Mouse (Mus musculus) stomach, embryonic 15.5 days (tissue): ENCODE data around the gene Bcl3. TPM values are rescaled to one million over a fixed set of nuclear protein-coding genes. Genes with fewer than 3 reads are reported as not detected.

Experiments used
- ATAC-seq: fragments of 200-750 bp; cut with Nextera tagmentation; 2 replicates; pipeline ENCODE4 v1.8.0; 2017; ENCODE audit warnings: low read depth, moderate number of reproducible peaks, moderate TSS enrichment; ENCODE audit not compliant: insufficient read depth, low FRiP score
- H3K27ac ChIP-seq: fragments of 300-500 bp; sonication (generic); 2 replicates; pipeline ENCODE4 v1.5.1; 2015; ENCODE audit warnings: mild to moderate bottlenecking, inconsistent platforms
- H3K27me3 ChIP-seq: fragments of 300-500 bp; sonication (generic); replicated peaks from 2 replicates; pipeline ENCODE4 v1.6.1; 2015; ENCODE audit warnings: inconsistent platforms
- H3K36me3 ChIP-seq: fragments of 300-500 bp; sonication (generic); 2 replicates; pipeline ENCODE4 v1.6.1; 2015; ENCODE audit warnings: inconsistent platforms
- H3K4me1 ChIP-seq: fragments of 300-500 bp; sonication (generic); 2 replicates; pipeline ENCODE4 v1.6.1; 2015; ENCODE audit warnings: inconsistent platforms
- H3K4me2 ChIP-seq: fragments of 300-500 bp; sonication (generic); 2 replicates; pipeline ENCODE4 v1.6.1; 2015; ENCODE audit warnings: mild to moderate bottlenecking, inconsistent platforms
- H3K4me3 ChIP-seq: fragments of 300-500 bp; sonication (generic); replicated peaks from 2 replicates; pipeline ENCODE4 v1.5.1; 2015; ENCODE audit warnings: inconsistent platforms
- H3K9ac ChIP-seq: fragments of 300-500 bp; sonication (generic); 2 replicates; pipeline ENCODE4 v1.6.1; 2015; ENCODE audit warnings: inconsistent platforms
- H3K9me3 ChIP-seq: fragments of 300-500 bp; sonication (generic); 2 replicates; pipeline ENCODE4 v1.6.1; 2016; ENCODE audit warnings: inconsistent platforms
- WGBS: fragments of 180-500 bp; shearing (Covaris S2); methylation state at CpG from one replicate; pipeline ENCODE4 v1.1.7; 2015; 5-methylcytosine and 5-hydroxymethylcytosine counted together
- polyA plus RNA-seq: library from polyadenylated mRNA; unstranded; fragments of >200 nt; fragmentation: Nextera tagmentation; extraction: Ambion mirVana; gene quantifications from 2 replicates; pipeline ENCODE4 v1.2.1, GENCODE M21; 2015

The Bcl3 gene
- polyA plus RNA-seq, 1 experiment from 2014 or later: 8.9 TPM

GRCm38 (mm10) chr7:19853526-19853925 lies 31.0 kb upstream of the Bcl3 start:
- Histone ChIP-seq H3K4me3 (no peak overlapping the region), H3K4me1 (peaks cover 6% of the 10 kb centered on the region), H3K27me3 (peaks cover 15% of the 10 kb centered on the region), H3K9me3 (no peaks in the 10 kb centered on the region), H3K4me2 (no peak overlapping the region), H3K9ac (no peak overlapping the region), H3K36me3 (no peaks in the 10 kb centered on the region), H3K27ac (no peak overlapping the region)
- WGBS: 86% methylated on average over 20 of the region's 20 CpGs
- ATAC-seq: no peak

- Histone ChIP-seq H3K27ac (no peak within 1 kb of the TSS), H3K9ac (no peak within 1 kb of the TSS), H3K27me3 (peaks cover 15% of the 10 kb centered on the region), H3K36me3 (no peaks in the 10 kb centered on the region), H3K4me3 (peak within 1 kb of the TSS; percentile 20), H3K9me3 (no peaks in the 10 kb centered on the region), H3K4me2 (peak within 1 kb of the TSS; percentile 49), H3K4me1 (peaks cover 10% of the 10 kb centered on the region)
- ATAC-seq: peak; percentile 53
- 4% methylated on average over 33 of the region's 33 CpGs for WGBS
These were observed 29.4 kb upstream of the Bcl3 start, which contains the start of gene Gm19345 for GRCm38 (mm10) chr7:19851858-19852570. TSS of gene Gm19345 (plus strand) at chr7:19852003.

GRCm38 (mm10) chr7:19844521-19845171 lies 22.1 kb upstream of the Bcl3 start:
- Histone ChIP-seq H3K27ac (no peak overlapping the region), H3K36me3 (no peaks in the 10 kb centered on the region), H3K27me3 (peaks cover 7% of the 10 kb centered on the region; the same call in 1 of the 2 replicates), H3K9me3 (no peaks in the 10 kb centered on the region), H3K4me2 (no peak overlapping the region), H3K4me3 (no peak overlapping the region), H3K4me1 (peaks cover 10% of the 10 kb centered on the region), H3K9ac (no peak overlapping the region)
- 67% methylated on average over 15 of the region's 15 CpGs for whole genome bisulfite sequencing
- ATAC-seq: no peak

GRCm38 (mm10) chr7:19843561-19843960 lies 21.0 kb upstream of the Bcl3 start:
- peaks cover 10% of the 10 kb centered on the region for H3K4me1 ChIP-seq
- ATAC-seq: 0 out of 2 replicates have a peak, but pooled peaks have one; percentile 48
- H3K36me3 ChIP-seq: no peaks in the 10 kb centered on the region
- WGBS: 2% methylated on average over 11 of the region's 11 CpGs
- H3K9ac ChIP-seq: no peak overlapping the region
- H3K9me3 ChIP-seq: no peaks in the 10 kb centered on the region
- H3K27me3 ChIP-seq: peaks cover 7% of the 10 kb centered on the region; the same call in 1 of the 2 replicates
- H3K4me2 ChIP-seq: peak overlapping the region; percentile 28; the same call in 1 of the 2 replicates
- H3K27ac ChIP-seq: no peak overlapping the region
- no peak overlapping the region for H3K4me3 ChIP-seq

- Histone ChIP-seq H3K27me3 (peaks cover 7% of the 10 kb centered on the region; the same call in 1 of the 2 replicates), H3K9ac (no peak overlapping the region), H3K9me3 (no peaks in the 10 kb centered on the region), H3K4me1 (peaks cover 10% of the 10 kb centered on the region), H3K4me2 (peak overlapping the region; percentile 28; the same call in 1 of the 2 replicates), H3K36me3 (no peaks in the 10 kb centered on the region), H3K4me3 (no peak overlapping the region), H3K27ac (no peak overlapping the region)
- WGBS: 37% methylated on average over 19 of the region's 19 CpGs
- ATAC-seq: 0 out of 2 replicates have a peak, but pooled peaks have one; percentile 3
These were observed 20.4 kb upstream of the Bcl3 start for GRCm38 (mm10) chr7:19842885-19843504.

- Histone ChIP-seq H3K9me3 (no peaks in the 10 kb centered on the region), H3K4me3 (no peak overlapping the region), H3K27ac (peak overlapping the region; percentile 60), H3K4me1 (peaks cover 7% of the 10 kb centered on the region), H3K27me3 (peaks cover 7% of the 10 kb centered on the region; the same call in 1 of the 2 replicates), H3K4me2 (no peak overlapping the region), H3K9ac (no peak overlapping the region), H3K36me3 (no peaks in the 10 kb centered on the region)
- peak; percentile 90 for ATAC-seq
- WGBS: 61% methylated on average over 21 of the region's 21 CpGs
These were observed 19.3 kb upstream of the Bcl3 start for GRCm38 (mm10) chr7:19841686-19842413.

- 79% methylated on average over 3 of the region's 3 CpGs for WGBS
- no peak overlapping the region for H3K4me2 ChIP-seq
These were observed 18.4 kb upstream of the Bcl3 start for GRCm38 (mm10) chr7:19840936-19841335.

DNA sequence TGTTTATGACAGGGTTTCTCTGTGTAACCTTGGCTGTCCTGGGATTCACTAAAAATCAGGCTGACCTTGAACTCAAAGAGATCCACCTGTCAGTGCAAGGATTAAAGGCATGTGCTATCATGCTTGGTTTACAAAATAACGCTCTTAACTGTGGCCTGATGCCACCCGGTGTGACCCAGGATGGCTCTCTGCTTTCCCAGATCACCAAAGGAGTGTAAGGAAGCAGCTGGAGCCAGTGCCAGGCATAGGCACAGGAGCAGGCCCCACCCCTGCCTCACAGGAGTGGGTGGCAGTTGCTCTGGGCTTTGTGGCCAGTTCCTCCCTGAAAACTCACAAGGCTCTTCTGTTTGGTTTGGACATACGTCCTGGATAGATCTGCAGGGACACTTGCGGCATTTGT lies 17.8 kb upstream of the Bcl3 start:
- no peak overlapping the region for H3K4me2 ChIP-seq
- no peaks in the 10 kb centered on the region for H3K36me3 ChIP-seq
- ATAC-seq: no peak
- H3K4me1 ChIP-seq: peaks cover 7% of the 10 kb centered on the region
- no peak overlapping the region for H3K9ac ChIP-seq
- WGBS: 63% methylated on average over 4 of the region's 4 CpGs
- H3K4me3 ChIP-seq: no peak overlapping the region
- H3K27me3 ChIP-seq: peaks cover 7% of the 10 kb centered on the region; the same call in 1 of the 2 replicates
- H3K27ac ChIP-seq: peak overlapping the region; percentile 8; the same call in 1 of the 2 replicates
- no peaks in the 10 kb centered on the region for H3K9me3 ChIP-seq

More at GRCm38 (mm10) chr7:19840936-19841335, 18.4 kb upstream of the Bcl3 start:
- Histone ChIP-seq H3K36me3 (no peaks in the 10 kb centered on the region), H3K27ac (peak overlapping the region; percentile 60; the same call in 1 of the 2 replicates), H3K4me1 (peaks cover 7% of the 10 kb centered on the region), H3K4me3 (no peak overlapping the region), H3K27me3 (peaks cover 7% of the 10 kb centered on the region; the same call in 1 of the 2 replicates), H3K9me3 (no peaks in the 10 kb centered on the region), H3K9ac (no peak overlapping the region)
- no peak for ATAC-seq

- no peaks in the 10 kb centered on the region for H3K9me3 ChIP-seq
- no peak overlapping the region for H3K4me3 ChIP-seq
- no peaks in the 10 kb centered on the region for H3K27me3 ChIP-seq
- no peak for ATAC-seq
- H3K9ac ChIP-seq: no peak overlapping the region
- peaks cover 3% of the 10 kb centered on the region; the same call in 1 of the 2 replicates for H3K4me1 ChIP-seq
- no peak overlapping the region for H3K4me2 ChIP-seq
- H3K36me3 ChIP-seq: no peaks in the 10 kb centered on the region
- WGBS: 54% methylated on average over 3 of the region's 3 CpGs
- H3K27ac ChIP-seq: no peak overlapping the region
These were observed 14.3 kb upstream of the Bcl3 start for GRCm38 (mm10) chr7:19836843-19837242.

- H3K4me2 ChIP-seq: no peak overlapping the region
- H3K9ac ChIP-seq: no peak overlapping the region
- ATAC-seq: no peak
- no peaks in the 10 kb centered on the region for H3K36me3 ChIP-seq
- no peaks in the 10 kb centered on the region for H3K9me3 ChIP-seq
- 62% methylated on average over 3 of the region's 3 CpGs for WGBS
- H3K27me3 ChIP-seq: no peaks in the 10 kb centered on the region
- no peak overlapping the region for H3K4me3 ChIP-seq
- H3K27ac ChIP-seq: no peak overlapping the region
- peaks cover 21% of the 10 kb centered on the region for H3K4me1 ChIP-seq
These were observed 11.5 kb upstream of the Bcl3 start for GRCm38 (mm10) chr7:19834055-19834454.

DNA sequence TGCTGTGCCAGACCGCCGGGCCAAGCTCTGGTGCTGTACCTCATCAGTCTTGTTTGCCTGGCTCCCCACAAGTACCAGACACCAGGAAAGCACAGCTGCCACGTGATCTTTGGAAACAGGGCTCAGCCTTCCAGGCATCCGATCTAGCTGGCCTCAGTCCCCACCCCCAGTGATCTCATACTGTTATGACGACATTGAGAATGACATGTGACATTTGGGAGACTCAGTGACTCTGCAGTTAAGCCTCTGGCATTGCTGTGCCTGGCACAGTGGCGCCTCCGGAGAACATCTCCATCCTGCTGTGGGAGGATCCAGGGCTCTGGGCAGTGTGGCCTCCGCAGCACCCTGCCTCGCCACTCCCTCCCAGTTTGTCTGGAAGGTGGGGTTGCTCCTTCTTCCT lies 9.3 kb upstream of the Bcl3 start:
- Histone ChIP-seq H3K36me3 (no peaks in the 10 kb centered on the region), H3K4me1 (peaks cover 22% of the 10 kb centered on the region), H3K4me3 (no peak overlapping the region), H3K9me3 (no peaks in the 10 kb centered on the region), H3K4me2 (no peak overlapping the region), H3K27me3 (no peaks in the 10 kb centered on the region), H3K9ac (no peak overlapping the region), H3K27ac (no peak overlapping the region)
- ATAC-seq: no peak
- 44% methylated on average over 9 of the region's 9 CpGs for WGBS
